Comparison of ENCODE assay signal across 9 mouse cellular contexts in the genomic region with DNA sequence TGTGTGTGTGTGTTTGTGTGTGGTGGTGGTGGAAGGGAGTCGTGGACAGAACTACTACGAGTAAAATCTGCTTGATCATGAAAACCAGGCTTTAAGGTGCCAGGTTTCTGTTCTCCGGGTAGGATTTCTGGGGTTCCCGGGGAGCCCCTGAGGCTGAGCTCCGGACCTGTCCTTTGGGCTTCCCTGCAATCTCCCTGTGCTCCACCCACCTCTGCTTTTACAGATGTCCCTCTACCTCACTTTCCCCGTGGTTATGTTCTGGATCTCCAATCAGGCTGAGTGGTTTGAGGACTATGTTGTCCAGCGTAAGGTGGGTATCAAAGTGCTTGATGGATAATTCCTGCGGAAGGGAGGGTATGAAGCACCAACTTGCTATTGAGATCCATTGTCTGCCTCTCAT. TPM values are rescaled to one million over a fixed set of nuclear protein-coding genes. Genes with fewer than 3 reads are reported as not detected.
DNase-seq lines count a peak whose midpoint lies in the region; ATAC-seq and TF ChIP-seq lines count a peak whose summit lies in the region.
"Had no signal": no experiment of that assay in that cellular context is flagged by ENCODE, and none has a peak within 500 bp of the region (broad histone marks: within the 10 kb centered on the region; RNA-seq: fewer than 3 reads in every experiment).

No protein-coding gene starts in this region.

- TF ChIP-seq CTCF in gastrocnemius, adult 2 months (IDR thresholded peaks at IDR 0.05): no peak
- TF ChIP-seq CTCF in E14TG2a.4 (conservative IDR thresholded peaks at IDR 0.05; ENCODE audit: low read length): no peak

- H3K4me1 ChIP-seq in E14TG2a.4 (replicated peaks; ENCODE audit: low read depth, low read length): peaks cover 32% of the 10 kb centered on the region
- H3K4me1 ChIP-seq in forebrain, embryonic 15.5 days: peaks cover 22% of the 10 kb centered on the region
- peaks cover 17% of the 10 kb centered on the region for H3K4me1 ChIP-seq in liver, embryonic 16.5 days (ENCODE audit: control insufficient read depth, low read depth, low read length)

- 70% methylated on average over 8 of the region's 8 CpGs for WGBS in forebrain, embryonic 15.5 days
- 55% methylated on average over 8 of the region's 8 CpGs for WGBS in liver, embryonic 16.5 days (ENCODE audit: insufficient replicate concordance)

- no peak for DNase-seq in gastrocnemius, adult 2 months
- no peak for DNase-seq in gastrocnemius, postnatal 36 days
- no peak for DNase-seq in layer of hippocampus, adult 9-10 months (ENCODE audit: low spot score)
- no peak for DNase-seq in ovary, adult 18-20 months (ENCODE audit: low spot score)
- DNase-seq: cerebellum, postnatal 14 days had no signal

- no peaks in the 10 kb centered on the region for H3K9me3 ChIP-seq in E14TG2a.4 (ENCODE audit: low read length)
- no peaks in the 10 kb centered on the region for H3K9me3 ChIP-seq in forebrain, embryonic 15.5 days
- no peaks in the 10 kb centered on the region for H3K9me3 ChIP-seq in liver, embryonic 16.5 days (replicated peaks; ENCODE audit: control insufficient read depth, low read length)

- ATAC-seq in forebrain, embryonic 15.5 days (replicated peaks): no peak
- no peak for ATAC-seq in liver, embryonic 16.5 days (ENCODE audit: low read depth)
- no peak for ATAC-seq in activated CD4-positive, CD25-positive, alpha-beta regulatory T cell, adult 4 months

- peak overlapping the region; percentile 75; the same call in 1 of the 2 replicates for H3K9ac ChIP-seq in forebrain, embryonic 15.5 days (replicated peaks)
- peak overlapping the region; percentile 75 for H3K9ac ChIP-seq in liver, embryonic 16.5 days (ENCODE audit: low read depth, low read length)

- H3K27me3 ChIP-seq in E14TG2a.4 (ENCODE audit: insufficient read depth, low read length): no peaks in the 10 kb centered on the region
- no peaks in the 10 kb centered on the region for H3K27me3 ChIP-seq in forebrain, embryonic 15.5 days
- H3K27me3 ChIP-seq in liver, embryonic 16.5 days (ENCODE audit: control insufficient read depth, insufficient read depth, low read depth, low read length): no peaks in the 10 kb centered on the region

- H3K4me2 ChIP-seq in forebrain, embryonic 15.5 days (replicated peaks): peak overlapping the region; percentile 71
- H3K4me2 ChIP-seq in liver, embryonic 16.5 days (ENCODE audit: low read depth, low read length): peak overlapping the region; percentile 85

- H3K36me3 ChIP-seq in E14TG2a.4 (ENCODE audit: insufficient read depth, low read length): peaks cover 40% of the 10 kb centered on the region
- H3K36me3 ChIP-seq in forebrain, embryonic 15.5 days: peaks cover 14% of the 10 kb centered on the region
- peaks cover 12% of the 10 kb centered on the region for H3K36me3 ChIP-seq in liver, embryonic 16.5 days (ENCODE audit: control insufficient read depth, insufficient read depth)

- H3K27ac ChIP-seq in gastrocnemius, adult 2 months: no peak overlapping the region
- H3K27ac ChIP-seq in forebrain, embryonic 15.5 days (replicated peaks): no peak overlapping the region
- no peak overlapping the region for H3K27ac ChIP-seq in liver, embryonic 16.5 days (ENCODE audit: low read length)

- peak overlapping the region; percentile 96; the same call in 1 of the 2 replicates for H3K4me3 ChIP-seq in gastrocnemius, adult 2 months
- H3K4me3 ChIP-seq in E14TG2a.4 (replicated peaks; ENCODE audit: low read length): peak overlapping the region; percentile 97
- peak overlapping the region; percentile 65 for H3K4me3 ChIP-seq in forebrain, embryonic 15.5 days
- peak overlapping the region; percentile 89 for H3K4me3 ChIP-seq in liver, embryonic 16.5 days (ENCODE audit: low read depth, low read length)

- intact Hi-C loops in gastrocnemius, adult 2 months (cut with DNase I): loop anchor here (5.0 to 10.0 kb wide), 2 partner anchors 105 to 1053 kb away; a partner anchor contains a TSS
- intact Hi-C loops in gastrocnemius, postnatal 36 days (cut with DNase I): no loop called here

RNA-seq across cellular contexts. Expression of a gene that starts 0.8 kb away (rescaled TPM):
- 10 to 100 TPM; 87.7 to 92.0 TPM for total RNA-seq in gastrocnemius, adult 2 months (2021)
- total RNA-seq in gastrocnemius, postnatal 36 days (2021): 10 to 100 TPM; 73.8 to 77.0 TPM
- polyA plus RNA-seq in forebrain, embryonic 15.5 days (2015; fragmentation: Nextera tagmentation; extraction: Ambion mirVana): 107 and 112 TPM in 2 replicates
- polyA plus RNA-seq in liver, embryonic 16.5 days (2015; fragmentation: Nextera tagmentation; extraction: Ambion mirVana): 76.2 and 80.9 TPM in 2 replicates
- 100 to 1,000 TPM in 1 of 2 experiments, 10 to 100 TPM in 1; 95.4 to 145 TPM for polyA plus RNA-seq in activated CD4-positive, CD25-positive, alpha-beta regulatory T cell, adult 4 months (2017; shearing (Covaris generic))

RNA-seq across cellular contexts. Expression of a gene that starts 1.0 kb away (rescaled TPM):
- 10 to 100 TPM; 11.0 to 11.3 TPM for total RNA-seq in gastrocnemius, adult 2 months (2021)
- 10 to 100 TPM in 1 of 2 experiments, 1 to 10 TPM in 1; 10.0 to 10.8 TPM for total RNA-seq in gastrocnemius, postnatal 36 days (2021)
- polyA plus RNA-seq in forebrain, embryonic 15.5 days (2015; fragmentation: Nextera tagmentation; extraction: Ambion mirVana): 65.6 and 68.6 TPM in 2 replicates
- 25.4 and 25.7 TPM in 2 replicates for polyA plus RNA-seq in liver, embryonic 16.5 days (2015; fragmentation: Nextera tagmentation; extraction: Ambion mirVana)
- polyA plus RNA-seq in activated CD4-positive, CD25-positive, alpha-beta regulatory T cell, adult 4 months (2017; shearing (Covaris generic)): 10 to 100 TPM; 65.9 to 74.1 TPM

RNA-seq across cellular contexts. Expression of a gene that starts 3.2 kb away (rescaled TPM):
- total RNA-seq in gastrocnemius, adult 2 months (2021): not detected
- not detected for total RNA-seq in gastrocnemius, postnatal 36 days (2021)
- polyA plus RNA-seq in forebrain, embryonic 15.5 days (2015; fragmentation: Nextera tagmentation; extraction: Ambion mirVana): 0.14 and 0.50 TPM in 2 replicates
- polyA plus RNA-seq in liver, embryonic 16.5 days (2015; fragmentation: Nextera tagmentation; extraction: Ambion mirVana): 0.07 TPM in 1 of 2 replicates, not detected in the other
- not detected for polyA plus RNA-seq in activated CD4-positive, CD25-positive, alpha-beta regulatory T cell, adult 4 months (2017; shearing (Covaris generic))

RNA-seq across cellular contexts. Expression of a gene that starts 8.6 kb away (rescaled TPM):
- total RNA-seq in gastrocnemius, adult 2 months (2021): 1 to 10 TPM; 2.7 to 5.5 TPM
- 1 to 10 TPM; 2.4 to 3.0 TPM for total RNA-seq in gastrocnemius, postnatal 36 days (2021)
- 50.7 and 61.9 TPM in 2 replicates for polyA plus RNA-seq in forebrain, embryonic 15.5 days (2015; fragmentation: Nextera tagmentation; extraction: Ambion mirVana)
- 48.6 and 50.9 TPM in 2 replicates for polyA plus RNA-seq in liver, embryonic 16.5 days (2015; fragmentation: Nextera tagmentation; extraction: Ambion mirVana)
- 100 to 1,000 TPM; 184 to 205 TPM for polyA plus RNA-seq in activated CD4-positive, CD25-positive, alpha-beta regulatory T cell, adult 4 months (2017; shearing (Covaris generic))

RNA-seq across cellular contexts. Expression of a gene that starts 33.5 kb away (rescaled TPM):
- total RNA-seq in gastrocnemius, adult 2 months (2021): 1 to 10 TPM in 1 of 2 experiments, under 1 TPM in 1; 0.87 to 3.0 TPM
- 1 to 10 TPM; 2.0 to 2.3 TPM for total RNA-seq in gastrocnemius, postnatal 36 days (2021)
- 0.42 TPM in 1 of 2 replicates, not detected in the other for polyA plus RNA-seq in forebrain, embryonic 15.5 days (2015; fragmentation: Nextera tagmentation; extraction: Ambion mirVana)
- 0.11 TPM in 1 of 2 replicates, not detected in the other for polyA plus RNA-seq in liver, embryonic 16.5 days (2015; fragmentation: Nextera tagmentation; extraction: Ambion mirVana)
- not detected for polyA plus RNA-seq in activated CD4-positive, CD25-positive, alpha-beta regulatory T cell, adult 4 months (2017; shearing (Covaris generic))
